Mouse (Mus musculus) bone marrow macrophage, adult 2 months (primary cell): ENCODE data around the gene Myl6.

Source experiments
- CTCF ChIP-seq: IDR thresholded peaks from 2 replicates; pipeline ENCODE4 v1.5.1; 2012; ENCODE audit warnings: low read depth, mild to moderate bottlenecking, low read length, moderate library complexity
- POLR2A ChIP-seq: IDR thresholded peaks from 2 replicates; pipeline ENCODE4 v1.6.1; 2012; ENCODE audit warnings: mild to moderate bottlenecking, low read depth, low read length, borderline replicate concordance

GRCm38 (mm10) chr10:128488776-128489175, 5.2 kb downstream of the Myl6 start:
- no peak for TF ChIP-seq CTCF
- no peak for TF ChIP-seq POLR2A
